Mouse (Mus musculus): ENCODE results near the gene Ooep.

- TF ChIP-seq EP300 (optimal IDR thresholded peaks at IDR 0.05), result no peak
- TF ChIP-seq CTCF (IDR thresholded peaks at IDR 0.05; ENCODE audit: low read depth), result no peak
These were observed 49.7 kb upstream of the Ooep start for GRCm38 (mm10) chr9:78428185-78428584.
